In the genomic region with DNA sequence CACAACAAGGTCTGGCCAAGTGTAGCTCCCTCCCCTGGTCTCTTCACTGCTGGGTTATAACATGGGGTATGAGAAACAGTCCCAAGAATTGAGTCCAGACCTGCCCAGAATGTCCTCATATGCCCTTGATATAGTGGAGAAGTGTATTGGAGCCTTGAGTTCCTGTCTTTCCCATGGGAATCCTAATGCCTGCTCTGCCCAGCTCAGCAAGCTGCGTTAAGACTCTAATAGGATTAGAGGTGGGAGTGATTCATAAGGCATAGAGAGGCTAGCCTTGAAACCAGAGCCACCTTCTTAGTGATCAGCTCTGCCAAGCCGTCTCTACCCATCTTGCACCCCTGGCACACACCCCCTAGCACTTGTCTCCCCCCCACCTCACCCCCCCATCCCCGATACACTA, we compare ENCODE assay signal across 21 mouse cellular contexts.
DNase-seq lines count a peak whose midpoint lies in the region; ATAC-seq and TF ChIP-seq lines count a peak whose summit lies in the region.
"Had no signal": no experiment of that assay in that cellular context is flagged by ENCODE, and none has a peak within 500 bp of the region (broad histone marks: within the 10 kb centered on the region; RNA-seq: fewer than 3 reads in every experiment).

No protein-coding gene starts in this region.

- ATAC-seq in embryonic facial prominence, embryonic 14.5 days (ENCODE audit: low read depth): peak; percentile 83; the same call in 1 of the 2 replicates
- ATAC-seq in midbrain, embryonic 11.5 days (ENCODE audit: low FRiP score): no peak
- ATAC-seq in midbrain, embryonic 16.5 days: no peak
- no peak for ATAC-seq in forebrain, embryonic 12.5 days (ENCODE audit: low FRiP score)
- ATAC-seq: CD4-positive, CD25-positive, alpha-beta regulatory T cell, adult 4 months; forebrain, embryonic 13.5 days; forebrain, postnatal 0 days; hindbrain, embryonic 16.5 days had no signal

- H3K4me3 ChIP-seq in embryonic facial prominence, embryonic 14.5 days (ENCODE audit: low read depth, low read length): no peak overlapping the region
- H3K4me3 ChIP-seq in embryonic facial prominence, embryonic 10.5 days: no peak overlapping the region
- no peak overlapping the region for H3K4me3 ChIP-seq in midbrain, embryonic 11.5 days (ENCODE audit: low read depth, low read length)
- H3K4me3 ChIP-seq in midbrain, embryonic 16.5 days (ENCODE audit: low read depth, low read length): no peak overlapping the region
- no peak overlapping the region for H3K4me3 ChIP-seq in forebrain, embryonic 12.5 days (replicated peaks)
- no peak overlapping the region for H3K4me3 ChIP-seq in thymus, adult 2 months (ENCODE audit: control insufficient read depth, insufficient read depth, low read length)
- H3K4me3 ChIP-seq: embryonic facial prominence, embryonic 12.5 days; forebrain, embryonic 13.5 days; heart, embryonic 13.5 days; hindbrain, embryonic 12.5 days had no signal

- H3K27me3 ChIP-seq in embryonic facial prominence, embryonic 14.5 days (replicated peaks; ENCODE audit: control insufficient read depth, insufficient read depth, low read length): no peaks in the 10 kb centered on the region
- H3K27me3 ChIP-seq in embryonic facial prominence, embryonic 10.5 days (replicated peaks; ENCODE audit: low read depth, poor library complexity, severe bottlenecking): no peaks in the 10 kb centered on the region
- H3K27me3 ChIP-seq in midbrain, embryonic 11.5 days (ENCODE audit: control insufficient read depth, insufficient read depth, low read length): no peaks in the 10 kb centered on the region
- H3K27me3 ChIP-seq in midbrain, embryonic 16.5 days (ENCODE audit: control insufficient read depth, insufficient read depth, low read depth, low read length): no peaks in the 10 kb centered on the region
- H3K27me3 ChIP-seq in forebrain, embryonic 12.5 days: no peaks in the 10 kb centered on the region
- no peaks in the 10 kb centered on the region for H3K27me3 ChIP-seq in thymus, adult 2 months (ENCODE audit: control insufficient read depth, insufficient read depth, low read length)
- H3K27me3 ChIP-seq: embryonic facial prominence, embryonic 12.5 days; forebrain, embryonic 13.5 days; heart, embryonic 13.5 days; hindbrain, embryonic 12.5 days had no signal

- H3K9ac ChIP-seq in embryonic facial prominence, embryonic 14.5 days (ENCODE audit: low read depth, low read length): no peak overlapping the region
- no peak overlapping the region for H3K9ac ChIP-seq in midbrain, embryonic 11.5 days (ENCODE audit: low read length)
- no peak overlapping the region for H3K9ac ChIP-seq in midbrain, embryonic 16.5 days (ENCODE audit: low read depth, low read length)
- no peak overlapping the region for H3K9ac ChIP-seq in forebrain, embryonic 12.5 days
- H3K9ac ChIP-seq: embryonic facial prominence, embryonic 12.5 days; forebrain, embryonic 13.5 days; forebrain, postnatal 0 days; heart, embryonic 13.5 days; hindbrain, embryonic 12.5 days had no signal

- DNase-seq in embryonic facial prominence, embryonic 14.5 days (ENCODE audit: low spot score): peak; percentile 24
- no peak for DNase-seq in embryonic facial prominence, embryonic 10.5 days (ENCODE audit: low spot score)
- DNase-seq in midbrain, embryonic 11.5 days (ENCODE audit: low spot score, missing footprints): peak; percentile 12
- DNase-seq in retina, adult 2 months (ENCODE audit: low read depth, low spot score): peak; percentile 75
- no peak for DNase-seq in thymus, adult 2 months
- DNase-seq: B cell, adult 2 months; cerebellum, adult 2 months; cerebellum, postnatal 10 days; embryo, embryonic 11 days; forebrain, postnatal 0 days; gastrocnemius, postnatal 25 days; heart, postnatal 4 days had no signal

- H3K9me3 ChIP-seq in embryonic facial prominence, embryonic 14.5 days (ENCODE audit: control insufficient read depth, low read length): no peaks in the 10 kb centered on the region
- H3K9me3 ChIP-seq in embryonic facial prominence, embryonic 10.5 days: no peaks in the 10 kb centered on the region
- no peaks in the 10 kb centered on the region for H3K9me3 ChIP-seq in midbrain, embryonic 11.5 days (ENCODE audit: control insufficient read depth, low read length)
- no peaks in the 10 kb centered on the region for H3K9me3 ChIP-seq in midbrain, embryonic 16.5 days (replicated peaks; ENCODE audit: control insufficient read depth, low read length, poor library complexity, severe bottlenecking)
- no peaks in the 10 kb centered on the region for H3K9me3 ChIP-seq in forebrain, embryonic 12.5 days
- H3K9me3 ChIP-seq: embryonic facial prominence, embryonic 12.5 days; forebrain, embryonic 13.5 days; heart, embryonic 13.5 days; hindbrain, embryonic 12.5 days had no signal

- WGBS in embryonic facial prominence, embryonic 14.5 days: 69% methylated on average over 3 of the region's 3 CpGs
- WGBS in embryonic facial prominence, embryonic 10.5 days: 70% methylated on average over 3 of the region's 3 CpGs
- WGBS in midbrain, embryonic 11.5 days: 50% methylated on average over 3 of the region's 3 CpGs
- WGBS in midbrain, embryonic 16.5 days: 45% methylated on average over 3 of the region's 3 CpGs
- 39% methylated on average over 3 of the region's 3 CpGs for WGBS in forebrain, embryonic 12.5 days
- WGBS in thymus, adult 2 months: 99% methylated on average over 3 of the region's 3 CpGs

- H3K27ac ChIP-seq in embryonic facial prominence, embryonic 14.5 days (replicated peaks; ENCODE audit: low read depth, low read length): no peak overlapping the region
- no peak overlapping the region for H3K27ac ChIP-seq in embryonic facial prominence, embryonic 10.5 days (replicated peaks)
- no peak overlapping the region for H3K27ac ChIP-seq in midbrain, embryonic 11.5 days (ENCODE audit: low read depth, low read length)
- H3K27ac ChIP-seq in midbrain, embryonic 16.5 days (ENCODE audit: low read length): no peak overlapping the region
- H3K27ac ChIP-seq in forebrain, embryonic 12.5 days: no peak overlapping the region
- H3K27ac ChIP-seq in thymus, adult 2 months (ENCODE audit: control insufficient read depth, insufficient read depth, low read length): no peak overlapping the region
- H3K27ac ChIP-seq: embryonic facial prominence, embryonic 12.5 days; forebrain, embryonic 13.5 days; heart, embryonic 13.5 days; hindbrain, embryonic 12.5 days had no signal

- no peaks in the 10 kb centered on the region for H3K36me3 ChIP-seq in embryonic facial prominence, embryonic 14.5 days (ENCODE audit: control insufficient read depth, insufficient read depth, low read length)
- H3K36me3 ChIP-seq in embryonic facial prominence, embryonic 10.5 days (replicated peaks): no peaks in the 10 kb centered on the region
- no peaks in the 10 kb centered on the region for H3K36me3 ChIP-seq in midbrain, embryonic 11.5 days (ENCODE audit: control insufficient read depth, insufficient read depth, low read length)
- no peaks in the 10 kb centered on the region for H3K36me3 ChIP-seq in midbrain, embryonic 16.5 days (ENCODE audit: control insufficient read depth, insufficient read depth, low read length)
- H3K36me3 ChIP-seq in forebrain, embryonic 12.5 days (replicated peaks): no peaks in the 10 kb centered on the region
- H3K36me3 ChIP-seq in thymus, adult 2 months (ENCODE audit: control insufficient read depth, insufficient read depth, low read length): no peaks in the 10 kb centered on the region
- H3K36me3 ChIP-seq: G1E; hindbrain, embryonic 12.5 days had no signal

- H3K4me2 ChIP-seq in embryonic facial prominence, embryonic 14.5 days (ENCODE audit: low read depth, low read length): no peak overlapping the region
- H3K4me2 ChIP-seq in midbrain, embryonic 11.5 days: no peak overlapping the region
- no peak overlapping the region for H3K4me2 ChIP-seq in midbrain, embryonic 16.5 days (ENCODE audit: low read length)
- no peak overlapping the region for H3K4me2 ChIP-seq in forebrain, embryonic 12.5 days
- H3K4me2 ChIP-seq: embryonic facial prominence, embryonic 12.5 days; forebrain, embryonic 13.5 days; heart, embryonic 13.5 days; hindbrain, embryonic 12.5 days had no signal

- TF ChIP-seq POLR2A in thymus, adult 2 months (IDR thresholded peaks at IDR 0.05; ENCODE audit: control insufficient read depth, extremely low read depth, insufficient read depth, low read length, poor library complexity): no peak

- 0 out of 2 replicates have a peak, but pooled peaks cover under 1% of the 10 kb centered on the region for H3K4me1 ChIP-seq in embryonic facial prominence, embryonic 14.5 days (ENCODE audit: control insufficient read depth, insufficient read depth, low read length)
- peaks cover 24% of the 10 kb centered on the region for H3K4me1 ChIP-seq in embryonic facial prominence, embryonic 10.5 days
- H3K4me1 ChIP-seq in midbrain, embryonic 11.5 days (ENCODE audit: control insufficient read depth, insufficient read depth, low read length): no peaks in the 10 kb centered on the region
- H3K4me1 ChIP-seq in midbrain, embryonic 16.5 days (ENCODE audit: control insufficient read depth, insufficient read depth, low read length): no peaks in the 10 kb centered on the region
- H3K4me1 ChIP-seq in forebrain, embryonic 12.5 days: no peaks in the 10 kb centered on the region; the same call in 1 of the 2 replicates
- no peaks in the 10 kb centered on the region for H3K4me1 ChIP-seq in thymus, adult 2 months (replicated peaks; ENCODE audit: control insufficient read depth, insufficient read depth, low read length)
- H3K4me1 ChIP-seq: forebrain, embryonic 13.5 days had no signal

- no peak for TF ChIP-seq CTCF in thymus, adult 2 months (IDR thresholded peaks at IDR 0.05; ENCODE audit: borderline replicate concordance, control insufficient read depth, extremely low read depth, insufficient read depth, low read length, poor library complexity)

Comparison
In these comparisons a context has a peak if more than half of its experiments do, and no peak if none do; other contexts are left out.
1. DNase-seq: peak in embryonic facial prominence, embryonic 14.5 days (single experiment), midbrain, embryonic 11.5 days (single experiment) and retina, adult 2 months (single experiment); none in embryonic facial prominence, embryonic 10.5 days (single experiment) and thymus, adult 2 months (single experiment).